Mouse (Mus musculus) left cerebral cortex, adult 2 months (tissue): Measurements from ENCODE around the gene Upf3b. TPM values are rescaled to one million over a fixed set of nuclear protein-coding genes. Genes with fewer than 3 reads are reported as not detected.
A peak's percentile ranks its signal among the peaks of the same experiment; 100 is the strongest.
"Not testable (repeated sequence)": the region's sequence is repeated elsewhere in the genome, so short reads cannot be mapped to it uniquely, and the experiment has no call there.

Source experiments
- DNase-seq, 2 experiments: peaks; one replicate each; pipeline ENCODE4 v3.0.0; 2021 to 2022; ENCODE audit warnings: low spot score in 2 of 2, mixed read lengths in 1 of 2; ENCODE audit errors: extremely low spot score in 1 of 2
- H3K27ac ChIP-seq: fragments of 200-600 bp; 2 replicates; pipeline ENCODE4 v1.8.1; 2022
- H3K4me3 ChIP-seq: fragments of 200-600 bp; 2 replicates; pipeline ENCODE4 v1.8.1; 2022
- CTCF ChIP-seq: fragments of 200-600 bp; IDR thresholded peaks from 2 replicates; pipeline ENCODE4 v1.8.1; 2022; ENCODE audit warnings: antibody characterized with exemption, mild to moderate bottlenecking, moderate library complexity
- intact Hi-C: fragments of 180-260 bp; cut with DNase I; formaldehyde crosslinking; loops from one replicate; pipeline ENCODE4 v1.15.1; 2025
- long read RNA-seq, 2 experiments: library from polyadenylated mRNA; stranded (forward); transcript quantifications; one replicate each; pipeline ENCODE4 v2.0.0; 2021; ENCODE audit warnings: borderline mapping rate in 2 of 2
- total RNA-seq, 2 experiments: library from RNA; stranded (reverse); gene quantifications; 2 replicates each; pipeline ENCODE4 v1.2.3; 2021

The Upf3b gene
- 10 to 100 TPM; 16.8 to 16.9 TPM for total RNA-seq
- long read RNA-seq, experiment 1, transcript Upf3b-201 (10 exons, 2,344 nt), result major isoform, 11 of 19 reads
- long read RNA-seq, experiment 1, partial matches to known transcripts, result 2 of 19 reads
- long read RNA-seq, experiment 1, other reads (novel, unspliced or antisense), result 6 of 19 reads
- long read RNA-seq, experiment 2, partial matches to known transcripts, result 0 of 5 reads
- long read RNA-seq, experiment 2, other reads (novel, unspliced or antisense), result 2 of 5 reads

DNA sequence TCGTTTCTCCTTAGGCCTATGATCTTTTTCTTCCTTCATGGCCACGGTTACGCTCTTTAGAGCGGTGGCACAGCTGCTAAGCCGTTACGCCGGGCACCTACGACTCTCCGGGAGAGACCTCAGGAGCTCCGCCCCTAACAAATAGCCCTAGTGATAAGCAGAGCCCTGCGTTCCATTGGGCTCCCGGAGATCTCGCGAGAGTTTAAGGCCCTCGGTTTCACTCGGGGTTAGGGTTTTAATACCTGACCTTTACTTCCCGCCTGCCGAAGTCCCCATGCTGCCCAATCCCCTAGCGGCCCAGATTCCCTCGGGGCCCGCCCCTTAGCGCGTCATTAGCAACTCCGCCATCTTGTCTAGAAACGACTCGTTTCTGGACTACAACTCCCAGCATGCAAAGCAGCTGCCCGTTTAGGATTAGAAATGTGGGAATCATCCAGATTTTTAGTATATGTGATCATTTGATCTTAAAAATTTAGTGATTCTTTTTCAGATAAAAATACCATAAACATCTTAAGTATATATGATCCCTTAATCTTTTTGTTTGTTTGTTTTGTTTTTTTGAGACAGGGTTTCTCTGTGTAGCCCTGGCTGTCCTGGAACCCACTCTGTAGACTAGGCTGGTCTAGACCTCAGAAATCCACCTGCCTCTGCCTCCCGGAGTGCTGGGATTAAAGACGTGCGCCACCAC is at the start of gene Upf3b:
TSS of gene Upf3b (minus strand) at position 130 of the 688 bp plus-strand sequence.
- H3K4me3 ChIP-seq, result peak within 1 kb of the TSS; percentile 61
- H3K27ac ChIP-seq, result peak within 1 kb of the TSS; percentile 78
- DNase-seq, result peak; percentile 80 to 87
- TF ChIP-seq CTCF, result no peak; the same call in 1 of the 2 replicates
- intact Hi-C loops, result loop anchor here (1.0 kb wide), 1 partner anchor 16 kb away; the partner anchor contains the start of gene Nkap

DNA sequence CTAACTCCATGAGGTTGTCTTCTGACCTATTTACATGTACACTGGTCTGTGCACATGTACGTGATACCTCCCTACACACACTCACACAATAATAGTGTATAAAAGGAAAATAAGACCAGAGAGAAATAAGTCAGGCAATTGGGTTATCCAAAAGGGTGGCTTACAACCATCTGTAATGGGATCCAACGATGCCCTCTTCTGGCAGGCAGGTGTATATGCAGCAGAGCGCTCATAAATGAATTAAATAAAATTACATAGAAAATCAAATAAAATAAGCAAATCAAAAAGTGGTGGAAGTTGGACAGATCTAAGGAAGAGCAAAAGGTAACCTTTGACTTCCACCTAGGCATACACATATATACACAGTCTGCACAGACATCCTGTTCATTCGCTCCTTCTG is 47.7 kb upstream of the Upf3b start:
- DNase-seq, result no peak
- no peak overlapping the region for H3K27ac ChIP-seq
- peak; percentile 52 for TF ChIP-seq CTCF
- intact Hi-C loops, result no loop called here
- H3K4me3 ChIP-seq, result no peak overlapping the region

DNA sequence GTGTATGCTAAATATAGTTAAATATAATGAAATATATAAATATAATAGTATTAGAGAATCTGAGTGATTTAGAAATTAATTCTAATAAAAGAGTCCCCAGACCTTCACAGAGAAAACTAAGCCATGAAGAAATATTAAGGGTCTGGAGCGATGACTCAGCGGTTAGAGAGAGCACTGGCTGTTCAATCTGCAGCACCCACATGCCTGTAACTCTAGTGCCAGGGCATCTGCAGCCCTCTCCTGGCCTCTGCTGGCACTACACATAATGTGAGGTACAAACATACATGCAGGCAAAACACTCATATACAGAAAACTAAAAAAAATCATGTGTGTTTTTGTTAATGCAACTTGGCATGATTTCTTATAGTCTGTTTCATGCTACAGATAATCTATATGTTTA is 34.8 kb upstream of the Upf3b start:
- H3K4me3 ChIP-seq, result no peak overlapping the region
- no peak overlapping the region for H3K27ac ChIP-seq
- no peak for DNase-seq
- peak; percentile 3 for TF ChIP-seq CTCF
- intact Hi-C loops, result loop anchor here (5.0 kb wide), 1 partner anchor 53 kb away; no protein-coding TSS in a partner anchor

DNA sequence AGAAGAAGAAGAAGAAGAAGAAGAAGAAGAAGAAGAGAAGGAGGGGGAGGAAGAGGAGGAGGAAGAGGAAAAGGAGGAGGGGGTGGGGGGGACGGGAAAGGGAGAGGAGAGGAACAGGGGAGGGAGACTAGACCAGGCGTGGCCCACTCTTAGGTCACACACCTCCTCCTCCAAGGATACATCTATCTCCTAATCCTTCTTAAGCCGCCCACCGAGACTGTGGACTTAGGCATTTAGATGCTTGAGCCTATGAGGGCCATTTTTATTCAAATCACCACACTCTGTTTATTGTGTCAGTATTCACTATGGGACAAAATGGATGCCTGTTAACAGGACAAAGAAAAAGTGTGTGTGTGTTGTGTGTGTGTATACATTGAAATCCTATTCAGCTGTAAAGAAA is 34.4 kb upstream of the Upf3b start:
- DNase-seq, H3K27ac ChIP-seq, intact Hi-C loops, H3K4me3 ChIP-seq: not testable (repeated sequence)

DNA sequence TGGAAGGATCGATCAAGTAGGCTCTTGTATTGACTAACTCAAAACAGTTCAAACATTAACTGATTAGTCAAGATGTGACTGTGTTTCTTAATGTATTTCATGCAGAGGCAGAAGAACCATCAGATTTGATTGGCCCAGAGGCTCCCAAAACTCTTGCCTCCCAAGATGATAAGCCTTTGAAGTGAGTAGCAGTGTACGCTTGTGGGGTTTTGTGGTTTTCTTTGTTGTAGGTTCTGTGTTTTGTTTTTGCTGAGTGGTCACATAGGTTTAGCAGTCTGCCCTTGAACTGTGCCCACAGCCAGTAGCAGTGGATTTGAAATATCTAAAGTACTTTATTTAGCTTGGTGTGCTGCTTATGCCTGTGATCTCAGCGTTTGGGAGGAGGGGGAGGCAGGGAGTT is 31.6 kb upstream of the Upf3b start:
- no peak for DNase-seq
- Histone ChIP-seq H3K4me3 (no peak overlapping the region), H3K27ac (no peak overlapping the region)
- intact Hi-C loops, result no loop called here
- TF ChIP-seq CTCF, result no peak

DNA sequence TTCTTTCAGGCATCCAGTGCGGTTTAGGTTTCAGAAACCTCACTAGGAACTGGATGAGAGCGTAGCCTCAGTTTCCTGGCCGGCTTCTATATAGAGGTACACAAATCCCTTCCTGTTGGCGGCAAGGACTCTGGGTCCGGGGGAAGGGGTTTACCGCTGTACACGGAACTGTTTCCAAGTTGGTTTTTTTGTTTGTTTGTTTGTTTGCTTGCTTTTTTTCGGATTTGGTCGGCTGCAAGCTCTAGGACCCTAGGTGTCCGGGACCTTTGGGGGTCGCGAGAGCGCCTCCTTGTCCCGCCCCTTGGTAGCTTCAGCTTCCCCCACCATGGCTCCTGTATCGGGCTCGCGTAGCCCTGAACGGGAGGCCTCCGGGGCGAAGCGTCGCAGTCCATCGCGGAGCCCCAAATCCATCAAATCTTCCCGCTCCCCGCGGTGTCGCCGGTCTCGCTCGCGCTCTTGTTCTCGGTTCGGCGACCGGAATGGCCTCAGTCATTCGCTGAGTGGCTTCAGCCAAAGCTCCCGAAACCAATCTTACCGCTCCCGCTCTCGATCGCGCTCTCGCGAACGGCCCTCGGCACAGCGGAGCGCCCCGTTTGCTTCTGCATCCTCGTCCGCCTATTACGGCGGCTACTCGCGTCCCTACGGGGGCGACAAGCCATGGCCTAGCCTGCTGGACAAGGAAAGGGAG is 16.7 kb upstream of the Upf3b start, which contains the start of gene Nkap:
TSS of gene Nkap (plus strand) at position 125 of the 688 bp plus-strand sequence.
- H3K4me3 ChIP-seq, result peak within 1 kb of the TSS; percentile 63
- peak within 1 kb of the TSS; percentile 83 for H3K27ac ChIP-seq
- no peak for TF ChIP-seq CTCF
- intact Hi-C loops, result loop anchor here (1.0 kb wide), 1 partner anchor 17 kb away; the partner anchor contains the start of gene Upf3b
- DNase-seq, result peak; percentile 61 to 65

DNA sequence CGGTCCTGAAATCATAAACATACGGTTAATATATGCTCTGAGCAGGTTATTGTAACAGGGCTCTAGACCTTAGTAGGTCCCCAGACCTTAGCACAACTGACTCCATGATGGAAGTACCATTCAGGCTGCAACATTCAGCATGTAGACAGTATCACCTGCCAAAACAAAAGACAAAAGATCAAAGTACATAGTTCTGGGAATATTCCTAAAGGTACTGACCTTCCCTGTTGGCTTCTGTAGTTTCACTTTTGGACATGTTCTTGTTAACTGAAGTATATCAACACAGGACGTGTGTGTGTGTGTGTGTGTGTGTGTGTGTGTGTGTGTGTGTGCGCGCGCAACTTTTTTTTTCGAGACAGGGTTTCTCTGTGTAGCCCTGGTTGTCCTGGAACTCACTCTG is 15.4 kb upstream of the Upf3b start:
- Histone ChIP-seq H3K4me3 (no peak overlapping the region), H3K27ac (no peak overlapping the region)
- intact Hi-C loops, result no loop called here
- TF ChIP-seq CTCF, result no peak
- no peak for DNase-seq

DNA sequence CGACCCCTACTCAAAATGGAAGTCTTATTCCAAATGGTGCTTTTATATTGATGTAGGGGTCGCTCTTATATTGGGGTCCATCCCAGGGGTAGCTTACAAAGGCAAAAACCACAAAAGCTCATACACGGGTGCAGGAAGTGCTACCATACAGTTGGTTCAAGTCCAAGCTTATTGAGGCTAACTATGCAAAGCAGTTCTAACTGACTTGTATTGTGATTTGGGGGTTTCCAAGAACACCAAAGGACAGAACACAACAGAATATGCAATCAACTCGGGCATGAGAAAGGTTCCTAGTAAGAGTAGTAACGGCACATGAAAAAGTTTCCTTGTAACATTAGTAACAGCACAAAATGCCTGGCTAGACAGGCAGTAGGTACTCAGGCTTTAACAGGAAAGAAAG is 10.1 kb upstream of the Upf3b start:
- intact Hi-C loops, result no loop called here
- no peak for DNase-seq
- H3K4me3 ChIP-seq, result no peak overlapping the region
- TF ChIP-seq CTCF, result no peak
- H3K27ac ChIP-seq, result no peak overlapping the region

DNA sequence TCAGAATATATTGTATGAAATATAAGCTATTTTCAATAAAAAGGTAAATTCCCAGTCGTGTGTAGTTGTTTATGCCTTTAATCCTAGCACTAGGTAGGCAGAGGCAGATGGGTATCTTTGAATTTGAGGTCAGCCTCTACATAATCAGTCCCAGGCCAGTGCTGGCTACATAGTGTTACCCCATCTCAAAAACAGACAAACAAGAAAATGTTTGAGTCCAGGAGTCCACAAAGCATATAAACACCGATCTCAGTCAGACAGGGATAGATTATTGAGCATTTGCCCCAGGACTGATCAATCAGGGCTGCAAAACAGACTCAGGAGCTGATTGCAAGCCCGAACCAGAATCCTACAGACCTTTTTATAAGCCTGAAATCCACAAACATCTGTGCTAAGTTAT is 9.5 kb upstream of the Upf3b start:
- no peak for DNase-seq
- TF ChIP-seq CTCF, result no peak
- no peak overlapping the region for H3K27ac ChIP-seq
- no peak overlapping the region for H3K4me3 ChIP-seq
- intact Hi-C loops, result no loop called here

DNA sequence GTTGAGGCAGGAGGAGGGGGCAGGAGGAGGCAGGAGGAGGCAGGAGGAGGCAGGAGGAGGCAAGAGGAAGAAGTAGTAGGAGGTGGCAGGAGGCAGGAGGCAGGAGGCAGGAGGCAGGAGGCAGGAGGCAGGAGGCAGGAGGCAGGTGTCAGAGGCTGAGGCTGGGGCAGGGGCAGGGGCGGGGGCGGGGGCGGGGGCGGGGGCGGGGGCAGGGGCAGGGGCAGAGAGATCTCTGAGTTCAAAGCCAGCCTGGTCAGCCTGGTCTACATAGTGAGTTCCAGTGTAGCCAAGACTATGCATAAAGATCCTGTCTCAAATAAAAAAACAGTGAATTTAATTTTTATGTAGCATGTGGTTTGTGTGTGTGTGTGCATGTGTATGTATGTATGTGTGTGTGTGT is 7.0 kb upstream of the Upf3b start:
- Histone ChIP-seq H3K27ac (no peak overlapping the region), H3K4me3 (no peak overlapping the region)
- TF ChIP-seq CTCF, result no peak
- intact Hi-C loops, result no loop called here
- DNase-seq, result no peak

DNA sequence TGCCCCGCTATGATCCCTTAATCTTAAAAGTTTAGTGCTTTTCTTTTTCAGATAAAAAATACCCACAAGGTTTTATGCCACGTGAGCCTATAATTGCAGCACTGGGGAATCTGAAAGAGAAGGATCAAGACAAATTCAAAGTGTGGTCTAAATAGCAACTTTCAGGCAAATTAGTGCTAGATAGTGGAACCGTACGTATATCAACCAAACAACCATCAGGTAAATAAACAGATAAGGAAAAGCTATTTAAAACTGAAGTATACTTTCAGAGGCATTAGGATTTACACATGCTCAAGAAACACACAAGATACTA is 715 bp upstream of the Upf3b start:
- no peak for TF ChIP-seq CTCF
- H3K27ac ChIP-seq, result no peak overlapping the region
- peak overlapping the region; percentile 61; the same call in 1 of the 2 replicates for H3K4me3 ChIP-seq
- no peak for DNase-seq
- intact Hi-C loops, result loop anchor here (1.0 kb wide), 1 partner anchor 15 kb away; the partner anchor contains the start of gene Nkap
